Mouse (Mus musculus): ENCODE measurements around the gene H2al1f.
"Not testable (repeated sequence)": the region's sequence is repeated elsewhere in the genome, so short reads cannot be mapped to it uniquely, and the experiment has no call there.

- TF ChIP-seq CTCF (IDR thresholded peaks at IDR 0.05; ENCODE audit: control insufficient read depth, insufficient read depth, insufficient replicate concordance, low read depth, low read length); POLR2A (IDR thresholded peaks at IDR 0.05; ENCODE audit: control insufficient read depth, low read depth, low read length): not testable (repeated sequence)
Measured at GRCm38 (mm10) chrX:11311634-11312033, 3.3 kb upstream of the H2al1f start, which contains the start of gene H2al1e.

Measured in testis, adult 2 months (tissue).